In genomic region chr11:63376991-63377390, GRCm38 (mm10) we compare ENCODE assay signal across 14 mouse cellular contexts.
DNase-seq lines count a peak whose midpoint lies in the region; ATAC-seq and TF ChIP-seq lines count a peak whose summit lies in the region.
"Had no signal": no experiment of that assay in that cellular context is flagged by ENCODE, and none has a peak within 500 bp of the region (broad histone marks: within the 10 kb centered on the region; RNA-seq: fewer than 3 reads in every experiment).

No protein-coding gene starts in this region.

- no peaks in the 10 kb centered on the region for H3K27me3 ChIP-seq in heart, embryonic 16.5 days (ENCODE audit: control insufficient read depth, insufficient read depth, low read length)
- no peaks in the 10 kb centered on the region for H3K27me3 ChIP-seq in limb, embryonic 14.5 days (ENCODE audit: control insufficient read depth, insufficient read depth, low read length)
- H3K27me3 ChIP-seq in limb, embryonic 10.5 days (ENCODE audit: low read depth, poor library complexity, severe bottlenecking), result no peaks in the 10 kb centered on the region
- H3K27me3 ChIP-seq in embryonic facial prominence, embryonic 15.5 days, result no peaks in the 10 kb centered on the region
- no peaks in the 10 kb centered on the region for H3K27me3 ChIP-seq in lung, postnatal 0 days (replicated peaks; ENCODE audit: insufficient read depth, low read length)
- H3K27me3 ChIP-seq: midbrain, embryonic 13.5 days had no signal

- no peak overlapping the region for H3K27ac ChIP-seq in heart, embryonic 16.5 days (ENCODE audit: low read length)
- H3K27ac ChIP-seq in limb, embryonic 14.5 days (replicated peaks; ENCODE audit: low read depth, low read length), result no peak overlapping the region
- H3K27ac ChIP-seq in limb, embryonic 10.5 days, result no peak overlapping the region
- 0 out of 2 replicates have a peak overlapping the region, but pooled peaks have one; percentile 28 for H3K27ac ChIP-seq in embryonic facial prominence, embryonic 15.5 days (replicated peaks)
- H3K27ac ChIP-seq in lung, postnatal 0 days (ENCODE audit: low read length), result no peak overlapping the region
- H3K27ac ChIP-seq: heart, adult 2 months; midbrain, embryonic 13.5 days had no signal

- no peak overlapping the region for H3K4me3 ChIP-seq in heart, embryonic 16.5 days (ENCODE audit: low read length)
- H3K4me3 ChIP-seq in limb, embryonic 14.5 days (replicated peaks; ENCODE audit: low read length), result no peak overlapping the region
- H3K4me3 ChIP-seq in limb, embryonic 10.5 days, result no peak overlapping the region
- H3K4me3 ChIP-seq in embryonic facial prominence, embryonic 15.5 days (replicated peaks), result no peak overlapping the region
- no peak overlapping the region for H3K4me3 ChIP-seq in lung, postnatal 0 days (ENCODE audit: low read depth, low read length)
- H3K4me3 ChIP-seq: heart, adult 2 months; midbrain, embryonic 13.5 days had no signal

- 47% methylated on average over 10 of the region's 10 CpGs for WGBS in heart, embryonic 16.5 days
- WGBS in limb, embryonic 14.5 days, result 51% methylated on average over 10 of the region's 10 CpGs
- WGBS in limb, embryonic 10.5 days, result 75% methylated on average over 10 of the region's 10 CpGs
- WGBS in embryonic facial prominence, embryonic 15.5 days, result 70% methylated on average over 10 of the region's 10 CpGs
- 44% methylated on average over 10 of the region's 10 CpGs for WGBS in lung, postnatal 0 days

- TF ChIP-seq EP300 in lung, postnatal 0 days (IDR thresholded peaks at IDR 0.05), result no peak

- intact Hi-C loops in heart, postnatal 25 days (cut with DNase I), result no loop called here

- no peaks in the 10 kb centered on the region for H3K4me1 ChIP-seq in heart, embryonic 16.5 days (ENCODE audit: control insufficient read depth, insufficient read depth, low read length)
- 0 out of 2 replicates have a peak, but pooled peaks cover 4% of the 10 kb centered on the region for H3K4me1 ChIP-seq in limb, embryonic 14.5 days (ENCODE audit: control insufficient read depth, insufficient read depth, low read length)
- peaks cover 12% of the 10 kb centered on the region for H3K4me1 ChIP-seq in limb, embryonic 10.5 days
- H3K4me1 ChIP-seq in embryonic facial prominence, embryonic 15.5 days, result peaks cover 7% of the 10 kb centered on the region
- H3K4me1 ChIP-seq in lung, postnatal 0 days (ENCODE audit: insufficient read depth, low read depth, low read length), result no peaks in the 10 kb centered on the region
- H3K4me1 ChIP-seq: midbrain, embryonic 13.5 days had no signal

- no peak for TF ChIP-seq CTCF in lung, postnatal 0 days (IDR thresholded peaks at IDR 0.05)

- H3K36me3 ChIP-seq in heart, embryonic 16.5 days (ENCODE audit: control insufficient read depth, insufficient read depth), result no peaks in the 10 kb centered on the region
- H3K36me3 ChIP-seq in limb, embryonic 14.5 days (ENCODE audit: control insufficient read depth, insufficient read depth, low read length), result no peaks in the 10 kb centered on the region
- no peaks in the 10 kb centered on the region for H3K36me3 ChIP-seq in limb, embryonic 10.5 days
- H3K36me3 ChIP-seq in embryonic facial prominence, embryonic 15.5 days, result no peaks in the 10 kb centered on the region
- H3K36me3 ChIP-seq in lung, postnatal 0 days (ENCODE audit: insufficient read depth, low read length), result no peaks in the 10 kb centered on the region
- H3K36me3 ChIP-seq: G1E; midbrain, embryonic 13.5 days had no signal

- ATAC-seq in heart, embryonic 16.5 days (replicated peaks; ENCODE audit: extremely low read depth, insufficient read depth, low FRiP score), result peak; percentile 45; the same call in 1 of the 2 replicates
- no peak for ATAC-seq in limb, embryonic 14.5 days (ENCODE audit: low FRiP score, low read depth)
- no peak for ATAC-seq in embryonic facial prominence, embryonic 15.5 days (ENCODE audit: insufficient number of reproducible peaks, low FRiP score, low TSS enrichment, low read depth)
- peak; percentile 54 for ATAC-seq in lung, postnatal 0 days
- ATAC-seq: midbrain, embryonic 13.5 days had no signal

- no peak for DNase-seq in heart, postnatal 25 days (ENCODE audit: low spot score)
- DNase-seq in limb, embryonic 14.5 days (ENCODE audit: low spot score), result peak; percentile 26
- no peak for DNase-seq in limb, embryonic 10.5 days (ENCODE audit: low spot score)
- DNase-seq in lung, postnatal 0 days (ENCODE audit: low spot score), result peak; percentile 53
- DNase-seq in spleen, adult 12 weeks (ENCODE audit: low spot score), result no peak
- DNase-seq: adrenal gland, postnatal 14 days; cerebellum, postnatal 25 days; layer of hippocampus, adult 9-11 months; thymus, adult 2 months had no signal

- no peak overlapping the region for H3K4me2 ChIP-seq in heart, embryonic 16.5 days (ENCODE audit: low read depth, low read length)
- no peak overlapping the region for H3K4me2 ChIP-seq in limb, embryonic 14.5 days (replicated peaks; ENCODE audit: low read depth, low read length, severe bottlenecking)
- H3K4me2 ChIP-seq in embryonic facial prominence, embryonic 15.5 days (replicated peaks), result no peak overlapping the region
- H3K4me2 ChIP-seq in lung, postnatal 0 days (replicated peaks; ENCODE audit: low read depth, low read length), result no peak overlapping the region
- H3K4me2 ChIP-seq: midbrain, embryonic 13.5 days had no signal

- H3K9me3 ChIP-seq in heart, embryonic 16.5 days (replicated peaks; ENCODE audit: control insufficient read depth, low read length), result 0 out of 2 replicates have a peak, but pooled peaks cover 2% of the 10 kb centered on the region
- no peaks in the 10 kb centered on the region for H3K9me3 ChIP-seq in limb, embryonic 14.5 days (ENCODE audit: control insufficient read depth, low read length)
- no peaks in the 10 kb centered on the region for H3K9me3 ChIP-seq in limb, embryonic 10.5 days (replicated peaks)
- H3K9me3 ChIP-seq in embryonic facial prominence, embryonic 15.5 days (replicated peaks), result no peaks in the 10 kb centered on the region
- H3K9me3 ChIP-seq in lung, postnatal 0 days (ENCODE audit: low read length), result no peaks in the 10 kb centered on the region

- TF ChIP-seq POLR2A in limb, embryonic 14.5 days (IDR thresholded peaks at IDR 0.05; ENCODE audit: borderline replicate concordance, extremely low read depth, insufficient read depth, insufficient read length), result no peak

- H3K9ac ChIP-seq in heart, embryonic 16.5 days (ENCODE audit: low read length), result no peak overlapping the region
- no peak overlapping the region for H3K9ac ChIP-seq in limb, embryonic 14.5 days (ENCODE audit: low read depth, low read length, severe bottlenecking)
- H3K9ac ChIP-seq in embryonic facial prominence, embryonic 15.5 days, result no peak overlapping the region
- H3K9ac ChIP-seq in lung, postnatal 0 days (replicated peaks; ENCODE audit: low read depth), result no peak overlapping the region
- H3K9ac ChIP-seq: midbrain, embryonic 13.5 days had no signal

Comparison
In these comparisons a context has a peak if more than half of its experiments do, and no peak if none do; other contexts are left out.
1. DNase-seq: peak in limb, embryonic 14.5 days (single experiment) and lung, postnatal 0 days (single experiment); none in heart, postnatal 25 days (single experiment), limb, embryonic 10.5 days (single experiment) and spleen, adult 12 weeks (single experiment).
2. ATAC-seq: peak in heart, embryonic 16.5 days (single experiment) and lung, postnatal 0 days (single experiment); none in limb, embryonic 14.5 days (single experiment) and embryonic facial prominence, embryonic 15.5 days (single experiment).